Mouse (Mus musculus): Measurements from ENCODE around the gene Sgtb.

The Sgtb gene

GRCm38 (mm10) chr13:104179176-104179888, 69.8 kb downstream of the Sgtb start:
- no peak for DNase-seq (ENCODE audit: low spot score)

GRCm38 (mm10) chr13:104187357-104187756, 77.8 kb downstream of the Sgtb start:
- no peak for DNase-seq (ENCODE audit: low spot score)
